12 mouse cellular contexts compared by ENCODE assay signal in the genomic region with DNA sequence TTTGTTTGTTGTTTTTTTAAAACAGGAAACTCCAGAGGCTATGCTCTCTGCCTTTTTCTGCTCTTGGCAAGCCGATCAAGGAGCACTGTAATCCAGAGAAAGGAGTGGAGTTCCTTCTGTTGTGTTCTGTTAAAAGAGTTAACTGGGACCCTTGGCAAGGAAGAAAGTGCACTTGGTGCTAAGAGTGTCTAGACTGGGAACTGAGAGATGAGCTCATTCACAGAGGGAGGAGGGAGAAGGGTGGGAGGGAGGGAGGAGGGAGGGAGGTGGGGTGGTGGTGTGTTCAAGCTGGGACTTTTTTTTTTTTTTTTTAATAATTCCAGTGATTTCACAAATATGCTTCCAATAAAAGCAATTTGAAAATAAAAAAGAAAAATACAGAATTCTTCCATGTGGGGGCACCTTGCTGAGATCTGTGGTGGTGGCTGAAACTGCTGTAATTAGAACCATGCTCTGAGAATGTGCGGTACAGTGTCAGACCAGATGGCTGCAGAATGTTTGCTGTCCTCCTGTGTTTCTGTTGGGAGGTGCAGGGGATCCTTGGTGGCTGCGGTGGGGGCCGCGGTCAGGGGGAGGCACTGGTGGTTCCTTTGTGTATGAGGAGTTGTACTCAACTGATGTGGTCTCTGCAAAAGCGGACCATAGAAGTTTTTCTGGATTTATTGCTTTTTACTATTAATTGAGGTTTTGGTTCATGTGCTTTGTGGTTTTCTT. TPM values are rescaled to one million over a fixed set of nuclear protein-coding genes. Genes with fewer than 3 reads are reported as not detected.
DNase-seq lines count a peak whose midpoint lies in the region; ATAC-seq lines count a peak whose summit lies in the region.
"Had no signal": no experiment of that assay in that cellular context is flagged by ENCODE, and none has a peak within 500 bp of the region (broad histone marks: within the 10 kb centered on the region; RNA-seq: fewer than 3 reads in every experiment).

No protein-coding gene starts in this region.

- H3K4me1 ChIP-seq in embryonic facial prominence, embryonic 14.5 days (ENCODE audit: control insufficient read depth, insufficient read depth, low read length) = peaks cover 57% of the 10 kb centered on the region
- H3K4me1 ChIP-seq in limb, embryonic 15.5 days = peaks cover 52% of the 10 kb centered on the region

- peak; percentile 68; the same call in 1 of the 2 replicates for ATAC-seq in embryonic facial prominence, embryonic 14.5 days (ENCODE audit: low read depth)
- peak; percentile 70 for ATAC-seq in limb, embryonic 15.5 days (ENCODE audit: insufficient number of reproducible peaks, low FRiP score, low TSS enrichment, low read depth)

- peak overlapping the region; percentile 58 for H3K27ac ChIP-seq in embryonic facial prominence, embryonic 14.5 days (replicated peaks; ENCODE audit: low read depth, low read length)
- peak overlapping the region; percentile 5; the same call in 1 of the 2 replicates for H3K27ac ChIP-seq in limb, embryonic 15.5 days

- H3K4me2 ChIP-seq in embryonic facial prominence, embryonic 14.5 days (ENCODE audit: low read depth, low read length) = no peak overlapping the region; the same call in 1 of the 2 replicates
- H3K4me2 ChIP-seq in limb, embryonic 15.5 days = no peak overlapping the region

- H3K27me3 ChIP-seq in embryonic facial prominence, embryonic 14.5 days (replicated peaks; ENCODE audit: control insufficient read depth, insufficient read depth, low read length) = no peaks in the 10 kb centered on the region
- no peaks in the 10 kb centered on the region for H3K27me3 ChIP-seq in limb, embryonic 15.5 days

- H3K4me3 ChIP-seq in embryonic facial prominence, embryonic 14.5 days (ENCODE audit: low read depth, low read length) = no peak overlapping the region
- no peak overlapping the region for H3K4me3 ChIP-seq in limb, embryonic 15.5 days

- DNase-seq in layer of hippocampus, adult 11-12 months (ENCODE audit: low spot score) = peak; percentile 21
- DNase-seq in layer of hippocampus, adult 9-10 months (ENCODE audit: low spot score) = no peak
- DNase-seq in cerebellum, postnatal 14 days = peak; percentile 16 to 31
- peak; percentile 75 for DNase-seq in embryonic facial prominence, embryonic 14.5 days (ENCODE audit: low spot score)
- DNase-seq in urinary bladder, adult 18-20 months (ENCODE audit: low spot score in 2 of 2) = no peak
- no peak for DNase-seq in natural killer cell, adult 2 months (ENCODE audit: low spot score in 2 of 2)
- no peak for DNase-seq in adrenal gland, postnatal 10 days
- DNase-seq: adrenal gland, adult 8-10 months; lung, adult 2 months; spleen, adult 18-20 months had no signal

- WGBS in embryonic facial prominence, embryonic 14.5 days = 42% methylated on average over 6 of the region's 6 CpGs
- 37% methylated on average over 6 of the region's 6 CpGs for WGBS in limb, embryonic 15.5 days

- no peak overlapping the region for H3K9ac ChIP-seq in embryonic facial prominence, embryonic 14.5 days (ENCODE audit: low read depth, low read length)
- H3K9ac ChIP-seq in limb, embryonic 15.5 days = no peak overlapping the region

- no peaks in the 10 kb centered on the region for H3K36me3 ChIP-seq in embryonic facial prominence, embryonic 14.5 days (ENCODE audit: control insufficient read depth, insufficient read depth, low read length)
- no peaks in the 10 kb centered on the region for H3K36me3 ChIP-seq in limb, embryonic 15.5 days
- H3K36me3 ChIP-seq: G1E had no signal

- H3K9me3 ChIP-seq in embryonic facial prominence, embryonic 14.5 days (ENCODE audit: control insufficient read depth, low read length) = no peaks in the 10 kb centered on the region
- no peaks in the 10 kb centered on the region for H3K9me3 ChIP-seq in limb, embryonic 15.5 days
- H3K9me3 ChIP-seq: G1E had no signal

RNA-seq across cellular contexts. Expression of gene Fmnl2, which starts 43.8 kb away (rescaled TPM):
- 9.9 and 10.4 TPM in 2 replicates for polyA plus RNA-seq in embryonic facial prominence, embryonic 14.5 days (2014; fragmentation: Nextera tagmentation; extraction: Ambion mirVana)
- 6.6 and 9.4 TPM in 2 replicates for polyA plus RNA-seq in limb, embryonic 15.5 days (2015; fragmentation: Nextera tagmentation; extraction: Ambion mirVana)
- total RNA-seq in adrenal gland, postnatal 10 days (2021) = 10 to 100 TPM; 15.2 to 15.7 TPM
- total RNA-seq: G1E had no signal
- polyA plus RNA-seq: G1E had no signal

Comparison
In these comparisons a context has a peak if more than half of its experiments do, and no peak if none do; other contexts are left out.
1. DNase-seq: peak in layer of hippocampus, adult 11-12 months (single experiment), cerebellum, postnatal 14 days (2 of 2) and embryonic facial prominence, embryonic 14.5 days (single experiment); none in layer of hippocampus, adult 9-10 months (single experiment), urinary bladder, adult 18-20 months (0 of 2), natural killer cell, adult 2 months (0 of 2) and adrenal gland, postnatal 10 days (single experiment).